Mouse (Mus musculus) c-Kit-positive CD71-negative TER-119-negative erythroid progenitor cells, embryonic 14.5 days (primary cell): ENCODE measurements around the gene Hist1h2ad.
"Not testable (repeated sequence)": the region's sequence is repeated elsewhere in the genome, so short reads cannot be mapped to it uniquely, and the experiment has no call there.

ENCODE experiments used
- DNase-seq: peaks from one replicate; pipeline ENCODE4 v3.0.0-alpha.2; 2013; ENCODE audit warnings: low read depth

Gene Hist1h2ad

DNA sequence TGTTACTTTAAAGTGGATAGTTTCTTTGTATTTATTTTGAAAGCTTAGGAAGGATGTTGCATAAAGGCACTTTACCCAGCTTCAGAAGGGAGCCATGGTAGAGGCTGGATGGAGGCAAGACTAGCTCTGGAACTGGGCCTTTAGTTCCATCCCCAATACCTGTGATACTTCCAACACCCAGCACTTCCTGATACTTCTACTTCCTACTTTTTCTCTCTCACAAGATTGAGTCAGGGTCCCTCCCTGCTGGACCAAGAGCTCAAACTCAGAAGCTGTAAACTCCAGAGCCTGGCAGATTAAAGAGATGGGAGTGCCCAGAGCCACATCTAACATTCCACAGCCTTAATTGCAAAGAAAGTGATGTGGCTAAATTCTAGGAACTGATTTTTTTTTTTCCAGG is 10.2 kb downstream of the Hist1h2ad start:
- no peak for DNase-seq

DNA sequence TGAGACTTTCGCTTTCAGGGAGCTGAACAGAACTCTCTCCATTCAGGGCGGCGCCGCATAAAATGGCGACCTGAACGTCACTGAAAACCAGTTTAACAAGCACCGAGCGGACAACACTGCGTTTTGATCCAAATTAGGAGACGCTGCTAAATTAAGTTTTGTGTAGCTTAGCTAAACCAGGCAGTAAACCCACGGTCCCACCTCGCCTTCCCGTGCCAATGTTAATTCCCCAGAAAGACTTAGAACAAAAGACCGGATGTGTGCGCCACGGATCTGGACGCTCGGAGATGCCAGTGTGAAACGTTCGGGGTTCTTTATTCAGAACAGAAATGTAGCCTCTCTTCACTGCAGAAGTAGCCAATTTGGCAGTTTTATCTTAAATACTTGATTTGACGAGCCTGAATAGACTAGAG is 10.9 kb downstream of the Hist1h2ad start:
- DNase-seq, result no peak

DNA sequence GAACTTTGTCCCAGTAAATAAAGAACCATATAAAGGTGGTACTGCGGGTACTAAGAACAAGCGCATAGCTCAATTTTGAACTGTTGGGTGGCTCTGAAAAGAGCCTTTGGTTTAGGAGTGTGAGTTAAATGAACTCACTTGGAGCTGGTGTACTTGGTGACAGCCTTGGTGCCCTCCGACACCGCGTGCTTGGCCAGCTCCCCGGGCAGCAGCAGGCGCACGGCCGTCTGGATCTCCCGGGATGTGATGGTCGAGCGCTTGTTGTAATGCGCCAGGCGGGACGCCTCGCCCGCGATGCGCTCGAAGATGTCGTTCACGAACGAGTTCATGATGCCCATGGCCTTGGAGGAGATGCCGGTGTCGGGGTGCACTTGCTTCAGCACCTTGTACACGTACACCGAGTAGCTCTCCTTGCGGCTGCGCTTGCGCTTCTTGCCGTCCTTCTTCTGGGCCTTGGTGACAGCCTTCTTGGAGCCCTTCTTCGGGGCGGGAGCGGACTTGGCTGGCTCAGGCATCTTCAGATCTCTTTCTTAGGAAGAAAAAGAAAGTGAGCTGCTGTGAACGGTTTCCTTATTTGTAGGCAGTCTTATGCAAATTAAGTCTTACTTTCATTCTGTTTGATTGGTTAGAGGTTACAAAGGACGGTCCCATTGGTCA is 11.4 kb downstream of the Hist1h2ad start:
- peak; percentile 86 for DNase-seq

DNA sequence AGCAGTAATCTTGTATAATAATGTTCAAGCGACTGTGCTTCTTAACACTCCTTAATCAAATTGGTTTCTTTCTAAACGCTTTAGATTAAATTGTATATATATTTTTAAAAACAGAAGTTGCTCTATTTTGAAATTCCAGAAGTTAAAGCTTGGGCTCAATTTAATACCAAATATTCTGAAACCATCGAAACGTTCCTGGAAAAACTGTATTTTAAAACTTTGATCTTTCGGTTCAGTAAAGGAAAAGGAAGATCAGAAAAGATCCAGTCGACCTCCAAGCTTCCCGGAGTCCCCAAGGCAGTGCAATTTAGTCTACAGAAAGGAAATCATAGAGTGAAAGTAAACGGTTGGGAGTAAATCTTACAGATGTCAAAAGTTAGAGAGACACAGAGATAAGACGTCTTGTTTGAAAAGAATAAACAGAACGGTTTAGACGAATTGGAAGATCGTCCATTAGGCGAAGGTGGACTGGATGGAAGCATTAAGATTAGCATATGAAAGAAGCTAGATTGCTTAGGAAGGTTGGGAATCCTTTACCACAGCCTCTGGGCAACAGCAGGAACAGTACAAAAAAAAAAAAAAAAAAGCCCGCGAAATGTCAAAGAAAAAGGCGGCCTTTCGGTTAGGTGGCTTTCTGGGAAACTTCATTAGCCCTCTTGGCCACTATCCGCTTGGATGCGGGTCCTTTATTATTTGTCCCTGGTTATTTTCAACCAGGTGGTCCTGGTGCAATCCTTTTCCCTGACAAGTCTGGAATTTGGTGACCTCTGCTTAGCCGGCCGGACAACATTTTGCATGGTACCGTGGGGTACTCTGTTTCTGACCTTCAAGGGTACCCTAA is 12.1 kb downstream of the Hist1h2ad start:
- no peak for DNase-seq

GRCm38 (mm10) chr13:23586940-23587225 is 12.7 kb downstream of the Hist1h2ad start:
- no peak for DNase-seq

DNA sequence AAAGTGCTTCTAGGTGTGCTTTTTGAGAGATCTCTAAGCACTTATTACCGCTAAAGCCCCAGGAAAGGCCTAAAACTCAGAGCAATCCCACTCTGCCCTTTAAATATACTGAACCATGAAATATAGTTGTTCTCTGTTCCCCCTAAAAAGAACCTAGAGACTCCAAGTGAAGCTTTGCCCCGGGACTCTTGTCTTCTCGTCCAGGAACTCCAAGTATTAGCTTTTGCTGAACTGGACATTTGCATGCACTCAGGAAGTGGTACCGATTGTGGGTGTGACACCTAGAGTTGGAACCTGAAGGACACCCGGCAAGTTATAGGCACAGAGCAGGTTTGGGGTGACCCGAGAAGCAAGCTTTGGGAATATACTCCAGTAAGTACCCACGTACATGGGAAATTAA is 17.0 kb downstream of the Hist1h2ad start:
- DNase-seq, result no peak

GRCm38 (mm10) chr13:23591886-23592285 is 17.7 kb downstream of the Hist1h2ad start:
- DNase-seq, result not testable (repeated sequence)

- DNase-seq, result no peak
Observed at GRCm38 (mm10) chr13:23592614-23593013, 18.4 kb downstream of the Hist1h2ad start.

DNA sequence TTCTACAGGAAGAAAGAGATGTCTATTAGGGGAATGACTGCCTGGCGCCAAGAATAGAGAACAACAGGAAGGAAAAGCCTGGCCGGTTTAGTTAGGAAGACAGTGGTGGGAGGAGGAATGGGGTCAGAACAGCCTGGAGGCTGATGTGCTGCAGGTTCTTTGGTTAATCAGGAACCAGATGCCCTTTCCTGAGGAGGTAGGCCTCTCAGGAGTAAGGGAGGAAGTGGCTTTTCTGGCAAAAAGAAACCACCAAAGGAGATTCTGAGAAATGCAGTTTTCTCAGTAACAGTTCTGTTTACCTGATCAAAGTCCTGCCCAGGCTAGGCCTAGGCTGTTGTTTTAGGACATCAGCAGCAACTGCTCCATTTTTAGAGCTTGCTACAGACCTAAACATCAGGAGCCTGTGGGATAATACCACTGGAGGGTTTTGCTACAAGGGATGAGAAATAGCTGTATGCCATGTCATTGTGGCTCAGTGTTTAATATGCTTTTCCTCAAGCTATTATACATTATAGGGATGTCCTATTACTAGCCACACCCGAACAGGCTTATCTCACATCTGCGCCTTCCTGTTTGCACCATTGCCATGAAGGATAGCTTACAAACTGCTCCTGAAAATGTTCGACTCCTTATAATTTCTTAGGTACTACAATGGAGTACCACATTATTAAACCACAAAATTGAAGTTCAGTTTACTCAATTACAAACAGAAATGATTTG is 19.0 kb downstream of the Hist1h2ad start:
- no peak for DNase-seq

- DNase-seq, result no peak
Observed at GRCm38 (mm10) chr13:23595185-23595584, 21.0 kb downstream of the Hist1h2ad start.

DNA sequence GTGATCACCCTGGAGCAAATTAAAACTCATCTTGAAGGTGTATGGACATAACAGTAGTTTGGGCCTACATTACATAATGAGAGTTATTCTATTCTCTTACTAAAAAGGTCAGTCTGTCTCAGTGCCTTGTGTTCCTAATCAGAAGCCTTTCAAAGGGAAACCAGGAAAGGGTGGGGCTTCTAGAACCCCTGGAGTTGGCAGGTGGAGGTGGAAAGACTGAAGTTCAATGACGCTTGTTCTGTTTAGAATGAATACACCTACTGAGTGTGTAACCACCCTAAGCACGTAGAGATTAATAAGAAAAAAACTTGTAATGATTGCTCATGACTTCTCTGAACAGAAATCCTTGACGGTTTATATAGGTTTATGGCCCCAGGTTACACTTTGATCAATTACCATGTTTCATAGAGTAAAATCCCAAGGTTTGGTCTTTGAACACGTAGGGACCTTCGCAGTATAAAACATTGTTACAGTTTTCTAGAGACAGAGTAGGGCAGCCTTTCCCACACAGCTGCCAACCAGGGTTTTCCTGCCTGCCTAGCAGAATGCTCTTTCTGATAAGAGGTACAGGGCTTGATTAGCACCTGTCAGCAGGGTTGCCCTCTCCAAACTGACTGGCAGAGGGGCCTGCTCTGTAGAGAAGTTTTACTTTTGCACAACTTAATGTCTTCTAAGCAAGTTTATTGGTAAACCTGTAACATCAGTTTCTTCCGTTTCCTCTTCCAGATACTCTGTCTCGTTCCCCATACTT is 21.6 kb downstream of the Hist1h2ad start:
- no peak for DNase-seq

GRCm38 (mm10) chr13:23597957-23598356 is 23.8 kb downstream of the Hist1h2ad start:
- DNase-seq, result no peak

- DNase-seq, result no peak
Observed at GRCm38 (mm10) chr13:23603182-23603699, 29.1 kb downstream of the Hist1h2ad start.

GRCm38 (mm10) chr13:23604452-23604851 is 30.3 kb downstream of the Hist1h2ad start:
- DNase-seq, result no peak

DNA sequence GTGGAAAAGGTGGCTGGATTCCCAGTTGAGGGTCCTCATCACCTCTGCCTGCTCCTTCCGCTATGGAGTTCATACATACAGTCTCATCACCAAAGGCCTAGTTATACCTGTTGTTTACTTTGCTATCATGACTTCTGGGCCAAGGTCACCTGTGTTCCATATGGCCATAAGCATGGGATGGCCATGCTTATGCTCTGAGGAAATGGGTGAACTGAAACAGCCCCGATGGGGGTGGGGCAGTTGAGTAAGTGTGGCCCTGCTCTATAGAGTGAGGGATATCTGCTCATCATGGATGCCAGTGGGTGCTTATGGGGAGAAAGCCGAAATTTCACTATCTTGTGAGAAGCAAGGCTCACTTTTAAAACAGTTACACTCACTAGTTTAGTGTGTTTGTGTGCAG is 30.9 kb downstream of the Hist1h2ad start:
- no peak for DNase-seq

DNA sequence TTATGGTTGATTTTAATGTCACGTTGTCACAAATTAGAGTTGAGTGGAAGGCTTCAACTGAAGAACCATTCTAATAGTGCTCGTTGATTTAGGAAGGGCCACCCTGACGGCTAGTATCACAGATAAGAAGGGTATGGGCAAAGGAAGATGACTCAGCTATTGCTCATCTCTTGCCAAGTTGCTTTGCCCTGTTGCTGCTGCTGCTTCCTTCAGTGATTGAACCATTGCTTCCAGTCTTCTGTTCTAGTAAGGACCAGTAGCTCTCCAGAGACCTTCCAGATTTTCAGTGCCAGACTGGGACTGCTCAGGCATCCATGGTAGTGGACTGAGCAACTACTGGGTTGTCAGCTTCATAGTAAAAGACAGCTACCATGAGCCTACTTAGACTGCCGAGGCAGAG is 35.0 kb downstream of the Hist1h2ad start:
- no peak for DNase-seq

GRCm38 (mm10) chr13:23609844-23610243 is 35.7 kb downstream of the Hist1h2ad start:
- no peak for DNase-seq

- no peak for DNase-seq
Observed at GRCm38 (mm10) chr13:23610393-23610792, 36.2 kb downstream of the Hist1h2ad start.

DNA sequence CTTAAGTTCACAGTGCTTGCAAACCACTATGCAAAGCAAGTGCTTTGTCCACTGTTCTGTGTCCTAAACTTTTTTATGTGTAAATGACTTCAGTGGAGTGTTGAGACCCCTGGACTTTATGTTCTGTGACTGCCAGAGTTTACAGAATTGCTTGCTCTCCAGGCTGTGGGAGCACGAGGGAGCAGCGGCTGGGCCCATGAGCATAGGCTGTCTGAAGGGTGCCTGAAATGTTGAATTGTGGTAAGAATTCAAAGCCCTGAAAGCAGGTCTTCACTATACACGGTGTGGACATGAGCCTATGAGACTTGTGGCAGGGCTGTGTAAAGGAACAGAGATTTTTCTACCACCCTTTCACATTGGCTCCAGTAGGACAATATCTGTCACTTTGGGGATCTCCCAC is 37.5 kb downstream of the Hist1h2ad start:
- no peak for DNase-seq

DNA sequence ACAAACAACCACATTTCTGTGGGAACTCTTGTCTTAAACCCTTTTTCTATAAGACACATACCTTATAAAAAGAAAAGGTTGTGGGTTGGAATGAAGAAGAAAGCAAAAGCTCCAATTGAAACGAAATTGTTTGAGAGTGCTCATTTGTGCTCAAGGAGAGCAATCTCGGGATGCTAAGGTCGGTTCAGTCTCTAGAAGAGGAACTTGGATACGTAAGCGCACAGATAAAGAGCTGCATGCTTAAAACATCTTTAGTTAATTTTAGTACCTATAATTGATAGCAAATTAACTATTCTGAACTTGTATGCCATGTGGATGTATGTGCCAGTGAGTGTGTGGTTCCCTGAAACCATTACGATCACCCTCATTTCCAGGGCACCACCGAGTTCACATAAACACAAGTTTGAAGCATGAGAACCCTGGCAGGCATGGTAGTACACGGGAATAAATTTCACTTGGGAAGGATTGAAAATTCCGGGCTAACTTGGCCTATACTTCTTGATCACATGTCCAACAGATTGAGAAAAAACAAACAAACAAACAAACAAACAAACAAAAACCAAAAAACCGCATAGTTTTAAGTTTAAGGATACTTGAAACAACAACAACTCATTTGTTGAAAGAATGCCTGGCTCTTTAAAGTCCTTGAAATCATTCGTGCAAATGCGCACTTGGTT is 46.0 kb downstream of the Hist1h2ad start:
- DNase-seq, result no peak

GRCm38 (mm10) chr13:23620733-23621531 is 46.8 kb downstream of the Hist1h2ad start, which contains the start of gene Hist1h2be:
Gene Hist1h2be, minus strand, starts transcription at chr13:23621124.
- peak; percentile 77 for DNase-seq
